ENCODE assay signal across 10 mouse cellular contexts in the genomic region with DNA sequence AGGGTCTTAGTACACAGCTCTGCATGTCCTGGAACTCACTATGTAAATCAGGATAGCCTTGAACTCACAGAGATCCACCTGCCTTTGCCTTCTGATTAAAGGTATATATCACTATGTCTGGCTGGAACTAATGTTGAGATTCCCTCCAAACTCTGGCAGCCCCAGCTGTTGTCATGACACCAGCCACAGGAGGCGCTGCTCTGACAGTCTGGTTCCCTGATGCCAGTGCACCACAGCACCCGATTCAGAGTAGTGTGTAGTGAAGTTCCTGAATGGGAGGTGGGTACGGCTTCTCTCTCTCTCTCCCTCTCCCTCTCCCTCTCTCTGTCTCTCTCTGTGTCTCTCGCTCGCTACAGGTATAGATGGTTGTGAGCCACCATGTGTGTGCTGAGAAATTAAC. TPM values are rescaled to one million over a fixed set of nuclear protein-coding genes. Genes with fewer than 3 reads are reported as not detected.
DNase-seq lines count a peak whose midpoint lies in the region; ATAC-seq and TF ChIP-seq lines count a peak whose summit lies in the region.
"Had no signal": no experiment of that assay in that cellular context is flagged by ENCODE, and none has a peak within 500 bp of the region (broad histone marks: within the 10 kb centered on the region; RNA-seq: fewer than 3 reads in every experiment).

No protein-coding gene starts in this region.

- H3K9ac ChIP-seq in heart, embryonic 11.5 days (ENCODE audit: low read depth, low read length): peak overlapping the region; percentile 39; the same call in 1 of the 2 replicates

- peak overlapping the region; percentile 23 for H3K4me3 ChIP-seq in heart, embryonic 11.5 days (ENCODE audit: low read depth, low read length)

- H3K36me3 ChIP-seq in heart, embryonic 11.5 days (ENCODE audit: control insufficient read depth, insufficient read depth, low read length): peaks cover 6% of the 10 kb centered on the region

- peak; percentile 60 to 81 for DNase-seq in adrenal gland, adult (ENCODE audit: inconsistent age in 2 of 2, low spot score in 1 of 2)
- DNase-seq in adrenal gland, adult 8-10 months: no peak
- DNase-seq in 3T3-L1 (ENCODE audit: low read depth, low spot score): peak; percentile 68
- DNase-seq in brain, embryonic 14.5 days (ENCODE audit: low read depth): peak; percentile 51
- peak; percentile 66 for DNase-seq in kidney, postnatal 14 days
- peak; percentile 45 to 86 for DNase-seq in spleen, postnatal 10 days (ENCODE audit: low spot score in 2 of 2)

- peak overlapping the region; percentile 58 for H3K4me2 ChIP-seq in heart, embryonic 11.5 days

- peak; percentile 71 for TF ChIP-seq CTCF in brain, embryonic 14.5 days (IDR thresholded peaks at IDR 0.05; ENCODE audit: borderline replicate concordance, extremely low read depth, insufficient read depth, insufficient read length)

- no peak for ATAC-seq in heart, embryonic 11.5 days (replicated peaks; ENCODE audit: insufficient number of reproducible peaks, low FRiP score, low TSS enrichment)
- ATAC-seq in megakaryocyte, adult 5-6 weeks (ENCODE audit: poor library complexity, severe bottlenecking): peak; percentile 64; the same call in 1 of the 2 replicates

- no peaks in the 10 kb centered on the region for H3K9me3 ChIP-seq in heart, embryonic 11.5 days (replicated peaks; ENCODE audit: control insufficient read depth, low read length)

- TF ChIP-seq POLR2A in brain, embryonic 14.5 days (IDR thresholded peaks at IDR 0.05; ENCODE audit: borderline replicate concordance, extremely low read depth, insufficient read depth, insufficient read length, poor library complexity, severe bottlenecking): no peak

- peaks cover 3% of the 10 kb centered on the region; the same call in 1 of the 2 replicates for H3K27me3 ChIP-seq in heart, embryonic 11.5 days (ENCODE audit: control insufficient read depth, insufficient read depth, low read length)

- 14% methylated on average over 5 of the region's 5 CpGs for WGBS in heart, embryonic 11.5 days (ENCODE audit: insufficient replicate concordance)

- H3K4me1 ChIP-seq in heart, embryonic 11.5 days (ENCODE audit: control insufficient read depth, insufficient read depth, low read length): peaks cover 20% of the 10 kb centered on the region

- peak overlapping the region; percentile 71 for H3K27ac ChIP-seq in heart, embryonic 11.5 days (ENCODE audit: low read depth, low read length)

RNA-seq across cellular contexts. Expression of a gene that starts 23.7 kb away (rescaled TPM):
- total RNA-seq in adrenal gland, adult 8-10 months (2022): not detected
- not detected in 2 replicates for polyA plus RNA-seq in brain, embryonic 14.5 days (2012; rRNA removed)
- not detected in 2 replicates for polyA plus RNA-seq in heart, embryonic 11.5 days (2014; fragmentation: Nextera tagmentation; extraction: Ambion mirVana)
- not detected in 2 replicates for total RNA-seq in megakaryocyte, adult 5-6 weeks (2015)
- total RNA-seq in megakaryocyte, adult 5-6 weeks (2017): not detected in 2 replicates
- total RNA-seq: gastrocnemius, postnatal 4 days had no signal
- polyA plus RNA-seq: stomach, embryonic 16.5 days had no signal

RNA-seq across cellular contexts. Expression of a gene that starts 25.7 kb away (rescaled TPM):
- under 1 TPM in 1 of 4 experiments, not detected in 3; 0.28 TPM for total RNA-seq in adrenal gland, adult 8-10 months (2022)
- polyA plus RNA-seq in brain, embryonic 14.5 days (2012; rRNA removed): 21.2 and 31.6 TPM in 2 replicates
- 0.47 and 0.48 TPM in 2 replicates for polyA plus RNA-seq in heart, embryonic 11.5 days (2014; fragmentation: Nextera tagmentation; extraction: Ambion mirVana)
- not detected in 2 replicates for total RNA-seq in megakaryocyte, adult 5-6 weeks (2015)
- total RNA-seq in megakaryocyte, adult 5-6 weeks (2017): not detected in 2 replicates
- total RNA-seq: gastrocnemius, postnatal 4 days had no signal

RNA-seq across cellular contexts. Expression of a gene that starts 27.8 kb away (rescaled TPM):
- 10 to 100 TPM; 23.1 to 52.0 (median 33.6) TPM for total RNA-seq in adrenal gland, adult 8-10 months (2022)
- polyA plus RNA-seq in brain, embryonic 14.5 days (2012; rRNA removed): 33.8 and 34.0 TPM in 2 replicates
- polyA plus RNA-seq in heart, embryonic 11.5 days (2014; fragmentation: Nextera tagmentation; extraction: Ambion mirVana): 22.9 and 23.1 TPM in 2 replicates
- total RNA-seq in megakaryocyte, adult 5-6 weeks (2015): 5.1 and 9.4 TPM in 2 replicates
- total RNA-seq in megakaryocyte, adult 5-6 weeks (2017): 5.4 and 7.5 TPM in 2 replicates

RNA-seq across cellular contexts. Expression of a gene that starts 33.6 kb away (rescaled TPM):
- total RNA-seq in adrenal gland, adult 8-10 months (2022): 10 to 100 TPM; 33.5 to 46.4 (median 38.1) TPM
- 40.7 and 44.5 TPM in 2 replicates for polyA plus RNA-seq in brain, embryonic 14.5 days (2012; rRNA removed)
- 5.4 and 7.1 TPM in 2 replicates for polyA plus RNA-seq in heart, embryonic 11.5 days (2014; fragmentation: Nextera tagmentation; extraction: Ambion mirVana)
- total RNA-seq in megakaryocyte, adult 5-6 weeks (2015): 0.41 and 2.0 TPM in 2 replicates
- total RNA-seq in megakaryocyte, adult 5-6 weeks (2017): 1.3 and 1.4 TPM in 2 replicates

RNA-seq across cellular contexts. Expression of a gene that starts 34.2 kb away (rescaled TPM):
- total RNA-seq in adrenal gland, adult 8-10 months (2022): not detected
- 0.05 TPM in 1 of 2 replicates, not detected in the other for polyA plus RNA-seq in brain, embryonic 14.5 days (2012; rRNA removed)
- 13.9 and 16.7 TPM in 2 replicates for polyA plus RNA-seq in heart, embryonic 11.5 days (2014; fragmentation: Nextera tagmentation; extraction: Ambion mirVana)
- not detected in 2 replicates for total RNA-seq in megakaryocyte, adult 5-6 weeks (2015)
- total RNA-seq in megakaryocyte, adult 5-6 weeks (2017): not detected in 2 replicates
